Mouse (Mus musculus) spleen, adult 2 months (tissue): ENCODE measurements around the gene Kcnmb3.

Experiments used
- CTCF ChIP-seq: fragments of 200-500 bp; IDR thresholded peaks from 2 replicates; pipeline ENCODE4 v1.5.1; 2011; ENCODE audit warnings: mild to moderate bottlenecking, inconsistent platforms; ENCODE audit not compliant: insufficient read depth, insufficient read length, insufficient replicate concordance; ENCODE audit errors: extremely low read depth
- POLR2A ChIP-seq: fragments of 200-500 bp; IDR thresholded peaks from 2 replicates; pipeline ENCODE4 v1.6.1; 2011; ENCODE audit warnings: low read depth, low read length, inconsistent platforms

- TF ChIP-seq POLR2A (no peak), CTCF (no peak)
Measured at GRCm38 (mm10) chr3:32483035-32483434, 9.0 kb downstream of the Kcnmb3 start.
